18 mouse cellular contexts compared by ENCODE assay signal in the genomic region with DNA sequence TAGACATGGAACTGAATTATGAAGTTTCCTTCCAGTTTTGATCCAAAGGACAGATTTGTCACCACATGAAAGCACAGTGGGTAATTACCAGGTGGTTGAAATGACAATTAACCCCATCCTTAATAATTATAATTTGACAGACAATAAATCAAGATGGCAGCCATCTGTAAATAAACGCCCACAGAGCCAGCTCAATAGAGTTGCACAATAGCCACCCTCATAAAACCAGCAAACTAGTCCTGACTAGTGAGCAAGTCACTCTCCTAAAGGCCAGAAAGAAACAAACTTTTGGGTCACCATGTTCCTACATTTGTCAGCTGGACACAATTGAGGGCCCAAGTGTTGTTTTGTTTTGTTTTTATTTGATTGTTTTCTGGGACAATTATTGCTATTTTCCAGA.
DNase-seq lines count a peak whose midpoint lies in the region; TF ChIP-seq lines count a peak whose summit lies in the region.
"Had no signal": no experiment of that assay in that cellular context is flagged by ENCODE, and none has a peak within 500 bp of the region (broad histone marks: within the 10 kb centered on the region; RNA-seq: fewer than 3 reads in every experiment).

No protein-coding gene starts in this region.

- H3K4me2 ChIP-seq in myocyte (ENCODE audit: low read depth): no peak overlapping the region

- no peak overlapping the region for H3K4me3 ChIP-seq in C2C12 (ENCODE audit: insufficient read depth, poor library complexity, severe bottlenecking)
- no peak overlapping the region for H3K4me3 ChIP-seq in myocyte

- no peak overlapping the region for H3ac ChIP-seq in C2C12 (ENCODE audit: control insufficient read depth, insufficient read length, low read depth)
- no peak overlapping the region for H3ac ChIP-seq in myocyte (ENCODE audit: control insufficient read depth, insufficient read length)

- intact Hi-C loops in left cerebral cortex, postnatal 10 days (cut with DNase I): no loop called here

- H3K79me3 ChIP-seq in C2C12 (ENCODE audit: low read depth): no peaks in the 10 kb centered on the region

- no peaks in the 10 kb centered on the region for H3K79me2 ChIP-seq in C2C12 (ENCODE audit: control insufficient read depth, insufficient read depth)
- H3K79me2 ChIP-seq in myocyte (ENCODE audit: control insufficient read depth, insufficient read depth): no peaks in the 10 kb centered on the region

- no peak for TF ChIP-seq POLR2A in myocyte (IDR thresholded peaks at IDR 0.05; ENCODE audit: insufficient read length, low read depth)

- TF ChIP-seq CTCF in C2C12 (IDR thresholded peaks at IDR 0.05; ENCODE audit: control insufficient read depth, insufficient read depth, insufficient read length): no peak

- DNase-seq in left cerebral cortex, postnatal 10 days (ENCODE audit: extremely low spot score in 1 of 2, low spot score in 2 of 2): no peak
- no peak for DNase-seq in retina, embryonic 14.5 days (ENCODE audit: low spot score)
- DNase-seq: adrenal gland, adult 2 months; adrenal gland, adult 8-10 months; adrenal gland, postnatal 10 days; adrenal gland, postnatal 14 days; adrenal gland, postnatal 25 days; adrenal gland, postnatal 36 days; B cell, adult 2 months; cerebellum, adult 11 months; cerebellum, adult 11-12 months; cerebellum, adult 18-20 months; cerebellum, adult 2 months had no signal

- H3K36me3 ChIP-seq in C2C12 (ENCODE audit: control insufficient read depth, insufficient read depth) (no peaks in the 10 kb centered on the region), myocyte (ENCODE audit: control insufficient read depth, insufficient read depth) (no peaks in the 10 kb centered on the region)
- H3K36me3 ChIP-seq: G1E had no signal

- H3K27me3 ChIP-seq in C2C12 (ENCODE audit: control insufficient read depth, insufficient read depth, insufficient read length) (no peaks in the 10 kb centered on the region), myocyte (ENCODE audit: control insufficient read depth, insufficient read depth, insufficient read length) (no peaks in the 10 kb centered on the region)
- H3K27me3 ChIP-seq: CH12.LX, Patski had no signal

TF ChIP-seq in C2C12, 6 proteins besides CTCF, POLR2A, EP300 and RAD21:
- no peak for TF ChIP-seq MYOG (IDR thresholded peaks at IDR 0.05; ENCODE audit: control insufficient read depth, extremely low read depth, insufficient read length)
- TF ChIP-seq CEBPB (IDR thresholded peaks at IDR 0.05; ENCODE audit: low read depth): peak; percentile 63
TF ChIP-seq in C2C12: peak in this region for 1.

TF ChIP-seq in myocyte, 11 proteins besides CTCF, POLR2A, EP300 and RAD21:
- TF ChIP-seq CEBPB (IDR thresholded peaks at IDR 0.05; ENCODE audit: insufficient read depth, poor library complexity, severe bottlenecking): peak; percentile 79
- no peak for TF ChIP-seq SRF (IDR thresholded peaks at IDR 0.05; ENCODE audit: control insufficient read depth, insufficient read length, low read depth)
